Mouse (Mus musculus) myocyte (in vitro differentiated cells): Measurements from ENCODE around the gene Zpr1. TPM values are rescaled to one million over a fixed set of nuclear protein-coding genes. Genes with fewer than 3 reads are reported as not detected.
"Not testable (repeated sequence)": the region's sequence is repeated elsewhere in the genome, so short reads cannot be mapped to it uniquely, and the experiment has no call there.

Experiments used
- H3K27me3 ChIP-seq: one replicate; pipeline ENCODE4 v1.6.1; 2011; ENCODE audit not compliant: control insufficient read depth, insufficient read depth, insufficient read length
- H3K36me3 ChIP-seq: one replicate; pipeline ENCODE4 v1.6.1; 2011; ENCODE audit not compliant: control insufficient read depth, insufficient read depth
- H3K4me2 ChIP-seq: one replicate; pipeline ENCODE4 v1.6.1; 2011; ENCODE audit warnings: low read depth, control low read depth
- H3K4me3 ChIP-seq: one replicate; pipeline ENCODE4 v1.5.1; 2011; ENCODE audit warnings: mild to moderate bottlenecking, control low read depth, moderate library complexity
- H3K79me2 ChIP-seq: one replicate; pipeline ENCODE4 v1.6.1; 2011; ENCODE audit not compliant: control insufficient read depth, insufficient read depth
- H3ac ChIP-seq: one replicate; pipeline ENCODE4 v1.6.1; 2011; ENCODE audit not compliant: control insufficient read depth, insufficient read length
- CEBPB ChIP-seq: IDR thresholded peaks from 2 replicates; pipeline ENCODE4 v1.6.1; 2011; ENCODE audit warnings: mild to moderate bottlenecking, moderate library complexity; ENCODE audit not compliant: poor library complexity, insufficient read depth, severe bottlenecking
- E2F4 ChIP-seq: IDR thresholded peaks from one replicate; pipeline ENCODE4 v1.6.1; 2011; ENCODE audit warnings: mild to moderate bottlenecking, control low read depth, moderate library complexity; ENCODE audit not compliant: insufficient read depth
- MAX ChIP-seq: IDR thresholded peaks from one replicate; pipeline ENCODE4 v1.6.1; 2011; ENCODE audit warnings: low read depth, mild to moderate bottlenecking, control low read depth
- MYOD1 ChIP-seq, 3 experiments: IDR thresholded peaks; one replicate each; pipeline ENCODE4 v1.6.1; 2011; ENCODE audit warnings: control low read depth in 2 of 3, low read depth in 2 of 3, mild to moderate bottlenecking in 2 of 3, moderate library complexity in 1 of 3; ENCODE audit not compliant: insufficient read length in 2 of 3, control insufficient read depth in 1 of 3
- MYOG ChIP-seq, 3 experiments: IDR thresholded peaks; one replicate each; pipeline ENCODE4 v1.6.1; 2011; ENCODE audit warnings: control low read depth in 2 of 3, low read depth in 2 of 3, mild to moderate bottlenecking in 2 of 3; ENCODE audit not compliant: insufficient read length in 2 of 3, control insufficient read depth in 1 of 3, insufficient read depth in 1 of 3
- POLR2A ChIP-seq: IDR thresholded peaks from one replicate; pipeline ENCODE4 v1.6.1; 2011; ENCODE audit warnings: low read depth, mild to moderate bottlenecking, control low read depth, moderate library complexity; ENCODE audit not compliant: insufficient read length
- POLR2AphosphoS2 ChIP-seq: IDR thresholded peaks from one replicate; pipeline ENCODE4 v1.6.1; 2011; ENCODE audit warnings: low read depth, control low read depth; ENCODE audit not compliant: insufficient read length
- REST ChIP-seq: IDR thresholded peaks from one replicate; pipeline ENCODE4 v1.6.1; 2011; ENCODE audit warnings: mild to moderate bottlenecking, control low read depth, moderate library complexity; ENCODE audit not compliant: insufficient read depth, insufficient read length
- SRF ChIP-seq: IDR thresholded peaks from one replicate; pipeline ENCODE4 v1.6.1; 2011; ENCODE audit warnings: low read depth; ENCODE audit not compliant: control insufficient read depth, insufficient read length
- TCF12 ChIP-seq: IDR thresholded peaks from one replicate; pipeline ENCODE4 v1.6.1; 2011; ENCODE audit warnings: mild to moderate bottlenecking, control low read depth; ENCODE audit not compliant: poor library complexity, insufficient read depth, severe bottlenecking
- TCF3 ChIP-seq: IDR thresholded peaks from one replicate; pipeline ENCODE4 v1.6.1; 2011; ENCODE audit warnings: low read depth, control low read depth; ENCODE audit not compliant: insufficient read length
- USF1 ChIP-seq: IDR thresholded peaks from one replicate; pipeline ENCODE4 v1.6.1; 2011; ENCODE audit warnings: low read depth, mild to moderate bottlenecking, control low read depth, moderate library complexity
- polyA plus RNA-seq: library from polyadenylated mRNA; unstranded; fragments of >200 nt; fragmentation: generic; extraction: Trizol; gene quantifications from one replicate; pipeline ENCODE4 v1.2.1, GENCODE M21; 2012; ENCODE audit warnings: missing spikeins

The Zpr1 gene
- polyA plus RNA-seq, 1 experiment, result 33.1 TPM

- TF ChIP-seq MYOG (IDR thresholded peaks at IDR 0.05; ENCODE audit: control insufficient read depth in 1 of 3, insufficient read depth in 1 of 3, insufficient read length in 2 of 3, low read depth in 2 of 3) (no peak), TCF12 (no peak), TCF3 (no peak), E2F4 (no peak), POLR2A (no peak), POLR2AphosphoS2 (no peak), REST (no peak), MAX (no peak), USF1 (no peak), CEBPB (no peak)
- Histone ChIP-seq H3K36me3 (no peaks in the 10 kb centered on the region), H3K79me2 (no peaks in the 10 kb centered on the region), H3ac (no peak overlapping the region), H3K4me2 (no peak overlapping the region), H3K27me3 (peaks cover 34% of the 10 kb centered on the region), H3K4me3 (no peak overlapping the region)
These were observed 44.0 kb downstream of the Zpr1 start for GRCm38 (mm10) chr9:46316909-46317308.

- TF ChIP-seq TCF12 (no peak), E2F4 (no peak), MYOG (IDR thresholded peaks at IDR 0.05; ENCODE audit: control insufficient read depth in 1 of 3, insufficient read depth in 1 of 3, insufficient read length in 2 of 3, low read depth in 2 of 3) (no peak), MYOD1 (IDR thresholded peaks at IDR 0.05; ENCODE audit: control insufficient read depth in 1 of 3, insufficient read length in 2 of 3, low read depth in 2 of 3) (no peak), REST (no peak)
- Histone ChIP-seq H3K4me2 (no peak overlapping the region), H3K4me3 (no peak overlapping the region), H3K27me3 (peaks cover 29% of the 10 kb centered on the region), H3K36me3 (no peaks in the 10 kb centered on the region), H3K79me2 (no peaks in the 10 kb centered on the region), H3ac (no peak overlapping the region)
These were observed 45.1 kb downstream of the Zpr1 start for GRCm38 (mm10) chr9:46317957-46318356.

DNA sequence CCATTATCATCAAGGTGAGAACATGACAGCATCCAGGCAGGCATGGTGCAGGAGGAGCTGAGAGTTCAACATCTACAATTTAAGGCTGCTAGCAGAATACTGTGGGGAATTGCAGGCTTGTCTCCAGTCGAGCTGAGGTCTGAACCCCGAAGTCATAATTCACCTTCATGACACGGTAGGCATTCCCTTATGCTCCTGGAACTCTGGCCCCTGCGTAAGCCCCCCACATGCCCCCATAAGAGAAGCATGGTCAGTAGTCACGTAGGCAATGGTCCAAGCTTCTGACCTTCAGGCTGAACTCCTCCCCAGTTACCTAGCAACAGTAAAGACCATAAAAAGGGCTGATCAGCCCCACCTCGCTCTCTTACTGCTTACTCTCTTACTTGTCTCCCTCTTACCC, 47.0 kb downstream of the Zpr1 start, which contains the start of gene 4931429L15Rik:
Gene 4931429L15Rik, minus strand, starts transcription at position 101 of the 400 bp plus-strand sequence.
- H3K36me3 ChIP-seq, result not testable (repeated sequence)

GRCm38 (mm10) chr9:46320461-46320860, 47.6 kb downstream of the Zpr1 start:
- H3K36me3 ChIP-seq, result no peaks in the 10 kb centered on the region
- no peak overlapping the region for H3K4me2 ChIP-seq
- H3K4me3 ChIP-seq, result no peak overlapping the region
- H3K27me3 ChIP-seq, result peaks cover 32% of the 10 kb centered on the region
- TF ChIP-seq REST, result no peak
- no peak for TF ChIP-seq MYOD1 (IDR thresholded peaks at IDR 0.05; ENCODE audit: control insufficient read depth in 1 of 3, insufficient read length in 2 of 3, low read depth in 2 of 3)
- no peak for TF ChIP-seq USF1
- no peak for TF ChIP-seq CEBPB
- TF ChIP-seq POLR2AphosphoS2, result no peak
- TF ChIP-seq MAX, result no peak
- no peak for TF ChIP-seq TCF12
- TF ChIP-seq SRF, result no peak
- no peak for TF ChIP-seq TCF3
- TF ChIP-seq E2F4, result no peak
- TF ChIP-seq MYOG (IDR thresholded peaks at IDR 0.05; ENCODE audit: control insufficient read depth in 1 of 3, insufficient read depth in 1 of 3, insufficient read length in 2 of 3, low read depth in 2 of 3), result no peak
- TF ChIP-seq POLR2A, result no peak
- H3ac ChIP-seq, result no peak overlapping the region
- no peaks in the 10 kb centered on the region for H3K79me2 ChIP-seq

More for the DNA sequence above, 47.0 kb downstream of the Zpr1 start, which contains the start of gene 4931429L15Rik:
- H3K79me2 ChIP-seq, H3K4me3 ChIP-seq, H3ac ChIP-seq, H3K4me2 ChIP-seq: not testable (repeated sequence)
- peaks cover 30% of the 10 kb centered on the region for H3K27me3 ChIP-seq

DNA sequence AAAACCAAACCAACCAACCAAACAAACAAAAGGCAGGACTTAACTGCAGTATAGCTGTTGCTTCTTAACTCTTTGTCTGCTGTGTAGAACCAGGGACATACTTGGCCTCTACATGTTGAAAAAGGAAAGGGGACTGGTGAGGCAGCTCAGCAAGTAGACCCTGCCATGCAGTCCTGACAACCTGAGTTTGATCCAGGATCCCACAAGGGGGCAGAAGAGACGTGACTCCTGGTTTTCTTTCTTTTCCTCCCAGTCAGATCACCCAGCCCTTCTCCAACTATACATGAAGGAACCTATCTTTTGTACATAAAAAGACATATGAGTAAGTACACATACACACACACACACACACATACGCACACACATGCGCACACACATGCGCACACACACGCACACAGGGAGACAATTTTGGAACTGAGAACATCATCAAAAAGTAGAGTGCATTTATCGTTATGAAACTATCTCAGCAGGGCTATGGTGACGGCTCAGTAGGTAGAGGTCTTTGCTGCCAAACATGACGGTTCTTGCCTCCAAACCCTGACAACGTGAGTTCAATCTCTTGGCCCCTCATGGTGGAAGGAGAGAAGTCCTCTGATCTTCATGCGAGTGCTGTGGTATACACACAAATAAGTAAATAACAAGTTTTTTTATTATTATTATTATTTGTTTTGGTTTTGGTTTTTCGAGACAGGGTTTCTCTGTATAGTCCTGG, 54.0 kb downstream of the Zpr1 start:
- Histone ChIP-seq H3K4me2 (no peak overlapping the region), H3K36me3 (no peaks in the 10 kb centered on the region), H3ac (no peak overlapping the region), H3K79me2 (no peaks in the 10 kb centered on the region), H3K27me3 (peaks cover 17% of the 10 kb centered on the region), H3K4me3 (no peak overlapping the region)
- TF ChIP-seq E2F4 (no peak), TCF12 (no peak), MYOG (IDR thresholded peaks at IDR 0.05; ENCODE audit: control insufficient read depth in 1 of 3, insufficient read depth in 1 of 3, insufficient read length in 2 of 3, low read depth in 2 of 3) (no peak), TCF3 (no peak), MYOD1 (IDR thresholded peaks at IDR 0.05; ENCODE audit: control insufficient read depth in 1 of 3, insufficient read length in 2 of 3, low read depth in 2 of 3) (no peak)
